Mouse (Mus musculus): Measurements from ENCODE around the gene Ralgps1.
A peak's percentile ranks its signal among the peaks of the same experiment; 100 is the strongest.

The Ralgps1 gene

DNA sequence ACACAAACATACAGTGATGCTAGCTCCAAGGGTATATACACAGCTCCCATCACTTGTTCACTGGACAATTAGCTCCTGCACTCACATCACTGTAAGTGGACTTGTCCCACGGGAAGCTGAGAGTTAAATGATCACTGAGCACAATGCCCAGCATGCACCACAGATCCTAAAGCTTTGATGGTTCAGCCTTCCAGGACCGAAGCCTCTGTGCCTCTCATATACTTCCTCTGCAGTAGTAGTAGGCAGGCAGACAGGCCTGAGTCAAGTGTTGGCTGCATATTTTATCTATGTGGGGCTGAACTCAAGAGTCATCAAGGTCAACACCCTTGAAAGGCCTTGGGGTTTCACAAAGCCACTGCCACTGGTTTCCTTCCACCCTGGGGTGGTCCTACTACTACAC is 49.6 kb downstream of the Ralgps1 start:
- DNase-seq (ENCODE audit: low spot score) = no peak

DNA sequence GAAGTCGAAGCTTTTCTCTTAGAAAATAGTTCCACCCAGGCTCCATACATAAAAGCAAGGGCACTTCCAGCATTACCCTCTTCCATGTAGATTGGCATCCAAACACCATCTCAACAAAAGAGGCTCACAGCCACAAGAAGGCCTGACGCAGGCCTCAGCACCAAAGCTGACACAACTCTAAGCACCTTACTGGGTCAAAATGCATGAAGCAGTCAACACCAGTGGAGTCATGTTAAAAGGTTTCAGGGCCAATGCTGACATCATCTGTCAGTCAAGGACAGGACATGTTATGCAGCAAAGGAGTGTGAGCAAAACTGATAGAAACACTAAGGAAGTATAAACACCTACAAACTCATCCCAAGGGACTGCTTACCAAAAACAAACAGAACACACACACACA is 50.3 kb downstream of the Ralgps1 start:
- no peak for DNase-seq (ENCODE audit: low spot score)

DNA sequence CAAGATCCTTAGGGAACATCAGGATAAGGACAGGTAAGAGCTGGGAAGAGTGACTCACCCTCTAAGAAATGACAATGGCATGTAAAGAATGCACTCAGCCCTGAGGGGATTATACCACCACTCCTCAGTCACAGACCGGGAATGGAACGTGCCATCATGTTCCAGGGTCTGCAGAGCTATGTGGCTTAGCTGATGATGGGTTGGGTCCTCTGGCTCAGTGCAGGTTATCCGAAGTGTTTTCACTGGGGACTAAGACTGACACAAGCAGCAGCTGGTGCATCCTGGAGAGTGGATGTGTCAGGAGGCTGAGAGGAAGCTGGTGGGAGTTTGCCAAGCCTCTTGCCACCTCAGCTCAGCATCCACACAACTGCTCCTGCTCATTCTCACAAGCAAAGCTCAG is 50.7 kb downstream of the Ralgps1 start:
- DNase-seq (ENCODE audit: low spot score) = no peak

DNA sequence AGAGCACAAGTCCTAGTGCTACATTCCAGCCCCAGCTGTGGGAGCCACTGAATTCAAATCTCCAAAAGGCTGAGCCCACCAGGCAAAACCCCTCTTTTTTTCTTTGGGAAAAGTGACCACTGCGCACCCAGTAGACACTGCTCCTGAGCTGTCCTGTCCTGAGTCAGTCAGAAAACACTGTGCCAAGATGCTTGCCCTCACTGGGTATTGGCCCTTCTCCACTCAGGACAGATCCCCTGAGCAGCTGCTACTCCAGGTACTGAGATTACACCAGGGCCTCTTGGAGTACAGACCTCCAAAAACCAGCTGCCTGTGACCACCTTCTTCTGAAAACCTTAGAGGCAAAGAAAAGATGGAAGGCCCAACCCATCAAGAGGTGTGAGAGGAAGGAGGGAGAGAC is 51.4 kb downstream of the Ralgps1 start:
- no peak for DNase-seq (ENCODE audit: low spot score)

DNA sequence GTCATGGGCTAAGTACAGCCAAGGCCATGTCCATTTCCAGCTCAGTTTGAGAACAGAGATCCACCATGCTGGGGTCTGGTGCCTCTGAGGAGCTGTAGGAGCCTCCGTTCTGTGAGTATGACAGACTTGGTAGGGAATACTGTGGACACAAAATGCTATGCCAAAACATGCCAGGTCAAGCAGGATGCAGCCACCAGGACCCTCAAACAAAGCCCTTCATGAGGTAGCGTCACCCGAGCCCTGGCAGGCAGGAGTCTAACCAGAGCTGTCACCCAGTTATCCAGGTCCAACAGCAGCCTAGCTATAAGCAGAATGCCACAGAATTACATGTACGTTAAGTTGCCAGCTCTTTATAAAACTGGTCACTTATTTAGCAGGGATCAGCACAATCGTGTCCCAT is 51.8 kb downstream of the Ralgps1 start:
- DNase-seq (ENCODE audit: low spot score) = no peak

DNA sequence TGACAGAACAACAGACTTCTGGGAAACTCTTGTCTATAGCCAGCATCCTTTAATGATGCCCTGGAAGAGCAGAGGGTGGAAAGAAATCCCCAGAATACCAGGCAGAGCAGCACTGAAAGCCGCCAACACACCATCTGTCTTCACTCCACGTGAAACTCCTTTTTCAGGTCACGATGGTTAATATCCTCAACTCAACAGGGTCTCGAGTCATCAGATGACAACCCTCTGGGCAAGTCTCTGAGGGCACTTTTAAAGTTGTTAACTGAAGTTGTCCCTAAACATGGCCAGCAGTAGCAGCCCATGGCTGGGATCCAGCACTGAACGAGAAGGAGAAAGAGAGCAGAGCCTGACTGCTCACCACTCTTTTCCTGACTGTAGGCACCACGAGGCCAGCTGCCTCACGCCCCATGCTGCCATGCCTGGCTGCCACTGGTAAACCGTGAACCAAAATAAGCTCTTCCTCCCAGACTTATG is 52.8 kb downstream of the Ralgps1 start:
- no peak for DNase-seq (ENCODE audit: low spot score)

DNA sequence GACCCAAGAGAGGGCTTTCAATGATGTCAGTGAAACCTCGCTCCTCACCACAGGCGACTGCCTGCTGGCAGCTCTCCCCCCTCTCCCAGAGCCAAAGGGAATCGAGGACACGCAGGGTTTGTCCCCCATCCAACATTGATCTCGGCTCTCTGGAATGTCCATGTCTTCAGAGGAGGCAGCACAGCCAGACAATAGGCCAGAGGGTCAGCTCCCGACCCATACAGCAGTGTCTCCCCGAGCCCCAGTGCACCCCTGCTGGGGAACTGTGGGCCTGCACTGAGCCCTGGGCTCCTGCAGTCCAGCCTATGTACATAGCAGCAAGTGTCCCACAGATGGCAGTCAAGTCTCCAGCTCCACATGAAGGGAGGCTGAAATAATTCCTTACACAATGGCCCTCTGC is 54.8 kb downstream of the Ralgps1 start:
- no peak for DNase-seq (ENCODE audit: low spot score)

DNA sequence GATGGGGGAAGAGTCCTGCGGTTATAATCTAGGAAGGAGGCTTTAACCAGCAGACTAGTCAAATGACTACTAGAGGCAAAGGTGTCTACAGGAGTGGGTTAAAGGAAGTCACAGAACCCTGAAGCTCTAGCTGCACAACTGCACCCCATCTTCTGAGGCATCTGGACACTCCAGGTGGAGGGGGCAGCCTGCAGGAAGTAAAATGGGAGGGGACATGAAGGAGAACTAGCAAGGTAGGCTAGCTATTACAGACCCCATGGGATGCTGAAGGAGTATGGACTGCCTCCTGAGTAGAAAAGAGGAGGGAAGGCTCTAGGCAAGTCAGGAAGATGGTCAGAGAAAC is 55.3 kb downstream of the Ralgps1 start:
- no peak for DNase-seq (ENCODE audit: low spot score)

DNA sequence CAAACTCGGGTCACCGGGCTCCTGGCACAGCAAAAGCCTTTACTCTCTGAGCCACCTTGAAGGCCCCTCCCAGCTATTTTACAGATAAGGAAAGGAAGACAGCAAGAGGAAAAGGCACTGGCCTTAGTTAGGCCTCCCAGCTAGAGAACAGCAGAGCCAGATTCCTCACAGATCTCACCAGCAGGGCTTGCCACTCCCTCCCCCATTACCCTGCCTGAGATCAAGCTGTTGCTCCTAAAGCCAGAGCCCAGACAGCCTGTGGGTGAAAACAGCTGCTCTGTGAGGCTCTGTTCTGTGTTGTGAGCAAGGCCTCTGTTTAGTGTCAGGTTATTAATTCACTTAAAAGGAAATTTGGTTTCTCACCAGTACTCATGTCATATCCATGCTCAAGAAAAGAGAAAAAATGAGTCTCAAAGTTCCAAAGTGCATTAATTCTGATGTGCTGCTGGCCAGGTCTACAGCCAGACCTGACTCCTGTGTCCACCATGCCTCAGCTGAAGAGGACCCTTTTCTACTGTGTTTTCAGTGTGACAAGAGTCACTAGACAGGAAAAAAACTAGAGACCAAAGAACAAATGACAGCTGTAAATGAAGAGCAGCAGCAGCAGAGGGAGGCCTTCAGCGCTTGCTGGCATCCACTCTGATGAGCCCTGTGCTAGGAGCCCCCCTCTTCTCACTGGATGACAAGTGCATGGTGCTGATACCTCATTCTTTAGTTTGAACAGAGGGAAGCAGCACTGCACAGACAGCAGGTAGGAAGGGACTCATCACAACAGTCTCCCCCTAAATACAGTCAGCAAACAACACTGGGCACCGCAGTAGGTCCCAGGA is 55.8 kb downstream of the Ralgps1 start:
- DNase-seq (ENCODE audit: low spot score) = peak; percentile 36

DNA sequence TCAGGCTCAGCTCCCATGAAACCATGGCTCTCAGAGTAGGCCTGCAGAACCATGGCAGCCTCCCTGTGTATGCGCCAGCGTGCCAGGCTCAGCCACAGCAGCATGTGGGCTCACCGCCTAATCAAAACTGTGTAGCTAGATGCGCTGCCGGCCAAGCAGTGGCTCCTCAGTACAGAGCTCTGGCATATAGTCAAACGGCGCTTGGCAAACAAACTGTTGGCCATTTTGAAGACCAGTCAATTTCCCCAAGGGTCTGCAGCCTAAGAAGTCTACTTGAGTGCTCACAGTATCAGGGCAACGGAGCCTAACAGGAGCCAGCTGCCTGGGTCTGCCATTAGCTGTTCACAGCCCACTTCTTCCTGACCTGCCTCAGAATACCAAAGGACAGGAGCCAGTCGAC is 61.9 kb downstream of the Ralgps1 start:
- no peak for DNase-seq (ENCODE audit: low spot score)

DNA sequence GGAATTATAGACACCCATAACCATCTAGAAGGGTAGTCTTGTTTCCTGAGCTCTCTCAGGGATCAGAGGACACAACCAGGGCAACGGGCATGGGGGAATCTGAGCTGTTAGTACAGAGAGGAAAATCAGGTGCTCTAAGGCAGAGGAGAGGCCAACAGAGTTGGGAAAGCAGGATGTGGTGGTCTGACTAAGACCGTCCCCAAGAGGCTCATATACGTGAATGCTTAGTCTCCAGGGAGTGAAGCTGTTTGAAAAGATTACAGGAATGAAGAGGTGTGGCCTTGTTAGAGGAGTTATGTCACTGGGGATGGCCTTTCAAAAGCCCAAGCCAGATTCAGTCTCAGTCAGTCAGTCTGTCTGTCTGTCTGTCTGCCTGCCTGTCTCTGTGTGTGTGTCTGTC is 64.7 kb downstream of the Ralgps1 start:
- DNase-seq (ENCODE audit: low spot score) = no peak

DNA sequence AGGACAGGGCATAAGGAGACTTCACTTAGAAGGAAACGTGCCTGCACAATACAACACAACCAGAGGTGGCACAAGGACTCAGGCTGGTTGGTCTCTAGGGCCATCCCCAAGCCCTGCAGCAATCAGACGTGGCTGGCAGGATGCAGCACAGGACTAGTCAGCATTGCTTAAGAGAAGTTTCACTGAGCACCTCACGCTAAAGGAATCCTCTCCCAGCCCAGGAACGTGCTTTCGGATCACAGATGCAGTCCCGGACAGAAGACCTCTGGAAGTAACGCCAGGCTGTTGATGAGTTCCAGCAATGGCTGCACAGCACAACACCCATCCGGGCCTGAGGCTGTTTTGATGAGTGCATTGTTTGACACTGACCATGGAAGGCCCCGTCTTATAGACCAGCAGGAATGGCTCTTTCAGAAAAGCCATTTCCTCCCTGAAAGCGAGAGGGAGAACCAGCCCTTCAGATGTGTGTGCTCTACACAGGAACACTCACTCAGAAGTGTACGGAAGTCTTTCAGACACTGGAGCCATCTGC is 67.8 kb downstream of the Ralgps1 start:
- no peak for DNase-seq (ENCODE audit: low spot score)

DNA sequence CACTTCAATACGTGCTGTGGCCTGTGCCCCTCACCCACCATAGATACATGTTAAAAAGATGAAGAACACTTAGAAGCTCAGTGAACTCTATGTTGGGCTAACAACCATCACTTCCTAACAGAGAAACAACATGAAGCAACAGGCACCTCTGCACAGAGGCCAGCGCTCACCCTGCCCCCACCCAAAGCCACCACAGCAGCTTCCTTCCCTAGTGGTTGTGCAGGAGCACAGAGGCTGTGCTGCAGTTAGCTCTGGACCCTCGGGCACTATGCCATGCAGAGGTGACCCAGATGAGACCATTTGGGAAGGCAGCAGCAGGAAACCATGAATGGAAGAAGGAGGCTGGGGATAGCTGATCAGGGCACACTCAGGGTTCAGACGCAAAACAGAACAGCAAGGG is 68.5 kb downstream of the Ralgps1 start:
- DNase-seq (ENCODE audit: low spot score) = no peak

DNA sequence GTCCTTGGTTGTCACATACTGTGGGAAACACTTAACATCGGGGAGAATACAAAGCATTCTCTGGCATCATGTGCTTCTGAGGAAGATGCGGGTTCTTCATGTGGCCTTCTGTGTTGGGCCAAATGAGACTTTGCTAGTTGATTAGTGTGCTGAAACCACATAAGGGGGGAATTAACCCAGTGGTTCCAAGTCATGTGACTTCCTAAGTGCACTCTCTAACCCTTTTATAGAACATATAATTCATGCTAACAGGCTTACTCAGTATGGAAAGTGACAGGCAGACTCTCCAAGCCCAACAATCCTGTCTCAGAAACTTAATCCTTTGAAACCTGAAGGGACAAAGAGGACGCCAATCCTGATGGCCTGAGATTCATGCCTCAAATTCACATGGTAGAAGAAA is 68.9 kb downstream of the Ralgps1 start:
- no peak for DNase-seq (ENCODE audit: low spot score)

DNA sequence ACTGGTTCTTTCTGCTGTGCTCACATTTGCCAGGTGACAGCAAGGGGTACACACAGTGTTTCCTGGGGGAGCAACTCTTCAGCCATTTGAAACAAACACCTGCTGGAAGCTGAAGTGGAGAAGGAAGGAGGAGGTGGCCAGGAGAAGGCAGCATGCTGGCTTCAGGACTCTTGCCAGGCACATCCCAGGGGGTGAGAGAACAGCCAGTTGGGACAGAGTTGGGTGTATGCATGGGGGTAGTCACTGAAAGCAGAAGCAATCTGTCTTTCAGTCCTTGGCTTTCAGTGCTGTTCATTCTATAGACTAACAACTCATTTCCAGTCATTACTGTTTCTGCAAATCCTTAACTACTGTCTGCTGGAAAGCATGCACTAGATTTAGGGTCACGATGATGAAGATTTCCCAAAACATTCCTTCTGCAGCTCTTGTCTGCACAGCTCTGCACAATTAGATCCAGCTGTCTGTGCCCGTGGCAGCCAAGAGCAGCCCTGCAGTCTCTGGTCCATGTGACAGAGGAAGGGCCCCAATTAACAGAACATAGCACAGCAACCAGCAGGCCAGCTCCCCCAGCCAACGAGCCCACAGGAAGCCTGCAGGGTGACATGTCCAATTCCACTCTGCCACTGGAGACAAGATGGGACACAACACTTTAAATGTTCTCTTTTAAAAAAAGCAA is 70.8 kb downstream of the Ralgps1 start:
- no peak for DNase-seq (ENCODE audit: low spot score)

DNA sequence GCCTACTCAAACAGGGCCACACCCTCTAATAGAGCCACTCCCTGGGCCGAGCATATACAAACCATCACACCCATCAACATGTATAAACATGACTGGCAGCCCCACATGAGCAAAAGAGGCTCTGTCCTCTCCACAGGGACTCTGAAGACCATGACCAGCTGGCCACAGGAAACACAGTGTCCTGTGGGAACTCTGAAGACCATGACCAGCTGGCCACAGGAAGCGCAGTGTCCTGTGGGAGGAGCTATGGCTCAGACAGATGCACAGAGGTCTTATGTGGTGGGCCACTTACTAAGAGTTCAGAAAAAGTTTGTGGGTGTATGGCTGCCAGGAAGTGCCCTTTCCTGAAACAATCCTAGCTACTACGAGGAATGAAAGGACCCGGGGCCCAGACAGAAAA is 72.4 kb downstream of the Ralgps1 start:
- no peak for DNase-seq (ENCODE audit: low spot score)

DNA sequence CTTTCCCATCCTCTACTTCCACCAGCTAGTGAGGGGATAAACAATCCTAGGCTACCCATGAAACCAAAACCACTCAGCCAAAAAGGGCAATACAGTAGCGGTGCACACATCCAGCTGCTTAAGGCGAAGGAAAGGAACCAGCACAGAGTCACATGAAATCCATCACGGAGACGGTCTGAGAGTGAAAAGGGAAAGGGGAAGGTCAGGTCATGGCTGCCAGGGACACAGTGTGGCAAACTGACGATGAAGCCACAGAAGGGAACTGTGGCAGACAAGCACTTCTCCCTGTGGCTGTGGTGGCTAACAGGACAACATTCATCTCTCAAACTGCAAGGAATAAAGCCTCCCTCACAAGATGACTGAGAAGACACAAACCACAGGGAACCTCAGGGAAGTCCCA is 76.2 kb downstream of the Ralgps1 start:
- no peak for DNase-seq (ENCODE audit: low spot score)

DNA sequence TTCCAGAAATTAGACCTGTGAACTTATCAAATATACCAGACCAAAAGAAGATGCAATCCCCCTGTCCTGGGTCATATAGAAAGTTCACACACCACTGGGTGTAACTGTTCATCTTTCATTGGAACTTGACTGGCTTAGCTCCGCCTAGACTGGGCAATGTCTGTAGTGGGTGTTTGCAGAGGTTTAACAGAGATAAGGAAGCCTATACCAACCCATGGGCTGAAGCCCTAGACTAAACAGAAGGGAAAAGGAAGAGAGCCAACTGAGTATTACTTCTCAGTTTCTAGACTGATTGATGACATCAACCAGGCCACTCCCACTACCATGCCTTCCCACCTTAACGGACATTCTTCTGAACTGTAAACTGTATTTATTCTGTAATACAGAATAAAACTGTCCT is 79.2 kb downstream of the Ralgps1 start:
- DNase-seq (ENCODE audit: low spot score) = no peak

DNA sequence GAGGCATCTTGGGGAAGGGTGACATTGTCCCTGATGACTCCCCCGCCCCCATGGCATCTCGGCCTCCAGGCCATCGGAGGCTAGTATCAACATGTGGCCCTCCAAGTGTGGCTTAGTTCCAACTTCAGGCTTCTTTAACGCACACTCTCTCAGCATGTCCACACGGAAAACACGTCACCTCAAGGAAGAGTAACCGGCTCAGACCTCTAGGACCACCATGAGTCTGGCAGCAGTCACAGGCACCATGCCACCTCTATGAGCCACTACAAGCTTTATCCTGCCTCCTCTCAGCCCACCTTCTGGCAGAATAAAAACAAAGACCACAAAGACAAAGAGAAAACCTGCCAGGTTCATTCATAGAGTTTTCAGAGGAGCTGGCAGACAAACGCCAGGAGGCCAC is 80.8 kb downstream of the Ralgps1 start:
- no peak for DNase-seq (ENCODE audit: low spot score)

DNA sequence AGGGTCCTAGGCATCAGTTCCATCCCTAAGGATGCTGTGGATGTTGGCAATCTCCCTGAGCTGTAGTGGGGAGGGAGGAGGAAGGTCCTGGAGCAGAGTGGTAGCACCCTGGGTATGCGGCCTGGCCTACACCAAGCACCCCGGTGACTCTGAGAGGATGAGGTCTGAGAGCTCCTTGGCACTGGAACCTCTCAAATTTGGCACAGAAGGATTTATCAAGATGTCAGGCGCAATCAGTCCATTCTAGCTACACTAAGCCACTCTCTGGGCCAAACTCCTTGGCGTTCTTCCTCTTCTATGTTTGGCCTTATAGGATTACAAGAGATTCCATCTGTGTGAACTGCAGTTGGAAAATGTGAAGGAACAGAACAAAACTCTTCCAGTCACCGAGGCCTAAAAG is 82.4 kb downstream of the Ralgps1 start:
- no peak for DNase-seq (ENCODE audit: low spot score)

DNA sequence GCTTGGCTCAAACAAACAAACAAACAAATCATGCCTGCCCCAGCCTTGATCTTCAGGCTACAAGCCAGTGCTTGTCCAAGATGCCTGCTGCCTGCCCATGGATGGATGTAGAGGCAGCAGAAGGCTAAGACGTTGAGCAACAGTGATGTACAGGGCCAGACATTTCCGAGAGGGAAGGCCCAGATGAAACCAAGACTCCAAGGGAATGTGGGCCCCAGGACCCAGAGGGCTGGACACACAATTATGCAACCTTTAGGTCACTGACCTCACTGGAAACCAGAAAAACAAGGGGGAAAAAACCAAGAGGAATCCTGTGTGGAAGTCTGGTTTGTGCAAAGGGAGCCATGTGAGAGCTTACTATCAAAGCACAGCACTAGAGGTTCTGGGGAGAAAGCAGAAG is 87.6 kb downstream of the Ralgps1 start:
- DNase-seq (ENCODE audit: low spot score) = no peak

DNA sequence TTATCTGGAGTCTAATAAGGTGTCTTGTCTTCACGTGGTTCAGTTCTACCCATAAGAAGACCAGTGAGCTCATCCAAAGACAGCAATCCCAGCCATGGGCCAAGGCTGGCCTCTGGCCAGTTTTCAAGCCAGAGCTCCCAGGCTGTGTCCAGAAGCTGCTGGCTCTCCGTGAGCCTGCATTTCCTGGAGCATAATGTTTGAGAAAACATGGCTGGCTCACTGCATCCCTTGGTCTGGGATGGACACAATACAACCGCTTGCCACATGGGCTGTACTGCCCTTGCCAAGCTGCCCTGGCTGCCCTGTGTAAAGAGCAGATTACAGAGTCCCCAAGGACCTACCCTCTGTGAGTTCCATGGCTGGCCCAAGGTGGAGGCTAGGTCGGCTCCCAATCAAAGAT is 88.4 kb downstream of the Ralgps1 start:
- no peak for DNase-seq (ENCODE audit: low spot score)

DNA sequence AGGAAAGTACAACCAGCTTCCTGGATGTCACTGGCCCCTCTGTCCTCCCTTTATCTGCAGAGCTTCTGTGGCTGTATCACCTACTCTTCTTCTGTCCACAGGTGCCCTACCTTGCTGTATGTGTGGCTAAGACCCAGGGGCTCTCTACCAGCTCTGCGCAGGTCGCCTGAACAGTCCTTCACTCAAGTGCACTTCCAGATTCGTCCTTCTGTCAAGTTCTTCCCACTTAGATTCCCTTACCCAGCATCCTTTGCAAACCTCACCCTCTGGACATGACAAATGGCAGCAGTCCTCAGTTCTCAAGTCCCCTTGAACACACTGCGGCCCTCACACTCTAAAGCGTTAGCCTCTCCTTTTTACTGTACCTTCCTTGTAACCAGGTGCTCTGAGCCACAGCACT is 89.5 kb downstream of the Ralgps1 start:
- no peak for DNase-seq (ENCODE audit: low spot score)

DNA sequence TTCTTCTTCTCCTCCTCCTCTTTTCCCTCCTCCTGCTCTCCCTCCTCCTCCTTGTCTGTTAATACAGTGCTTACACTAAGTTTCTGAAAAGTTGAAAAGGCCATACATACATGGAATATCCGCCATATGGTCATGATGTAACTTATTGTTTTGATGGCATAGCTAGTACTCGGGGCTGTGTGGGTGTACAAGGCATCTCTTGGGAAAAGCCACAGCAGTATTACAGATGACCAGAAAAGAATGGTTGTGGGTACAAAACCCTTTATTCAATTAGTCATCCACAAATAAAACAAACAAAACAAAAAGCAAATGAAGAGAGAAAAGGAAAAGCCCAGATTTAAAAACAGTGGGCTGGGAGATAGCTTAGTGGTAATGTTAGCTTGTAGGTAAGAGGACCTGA is 90.8 kb downstream of the Ralgps1 start:
- no peak for DNase-seq (ENCODE audit: low spot score)

Measured in layer of hippocampus, adult 9-10 months (tissue).